Mouse (Mus musculus) spleen, postnatal 36 days (tissue): ENCODE measurements around the gene Olfr998.
"Not testable (repeated sequence)": the region's sequence is repeated elsewhere in the genome, so short reads cannot be mapped to it uniquely, and the experiment has no call there.

ENCODE experiments used
- DNase-seq, 2 experiments: peaks; one replicate each; pipeline ENCODE4 v3.0.0; 2022; ENCODE audit warnings: low spot score in 2 of 2, mixed read lengths in 1 of 2

Olfr998 gene

GRCm38 (mm10) chr2:85588648-85589047 is at the start of gene Olfr998:
Gene Olfr998 (plus strand): TSS chr2:85588948.
- not testable (repeated sequence) for DNase-seq

- no peak for DNase-seq
Measured at GRCm38 (mm10) chr2:85554806-85555205, 33.9 kb upstream of the Olfr998 start.

GRCm38 (mm10) chr2:85560226-85560625 is 28.5 kb upstream of the Olfr998 start:
- DNase-seq = no peak

GRCm38 (mm10) chr2:85561187-85561586 is 27.6 kb upstream of the Olfr998 start:
- no peak for DNase-seq

- no peak for DNase-seq
Measured at GRCm38 (mm10) chr2:85578915-85579314, 9.8 kb upstream of the Olfr998 start, which contains the start of gene Olfr996. Gene Olfr996 (plus strand): TSS chr2:85579215.

- DNase-seq = no peak
Measured at GRCm38 (mm10) chr2:85611803-85612202, 23.1 kb downstream of the Olfr998 start, which contains the start of gene Olfr1000. Gene Olfr1000 (minus strand): TSS chr2:85611903.
